In the genomic region with DNA sequence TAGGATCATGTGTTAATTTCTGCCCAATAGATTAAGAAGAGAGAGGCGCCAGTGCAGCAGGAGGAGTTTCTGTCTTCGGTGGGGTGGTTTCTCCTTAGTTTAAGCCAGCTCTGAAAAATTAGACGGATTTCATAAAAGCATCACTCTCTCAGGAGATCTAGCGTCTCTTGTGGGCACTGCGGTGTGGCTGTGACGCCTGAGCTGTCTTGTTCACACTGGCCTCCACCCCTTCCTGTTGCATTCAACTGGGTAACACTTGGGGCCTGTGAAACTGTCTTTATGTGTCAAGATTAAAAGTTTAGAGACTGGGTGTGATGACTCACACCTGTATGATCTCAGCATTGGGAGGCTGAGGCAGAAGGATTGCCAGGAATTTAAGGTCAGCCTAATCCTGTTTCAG, we compare ENCODE assay signal across 28 mouse cellular contexts. TPM values are rescaled to one million over a fixed set of nuclear protein-coding genes. Genes with fewer than 3 reads are reported as not detected.
"Had no signal": no experiment of that assay in that cellular context is flagged by ENCODE, and none has a peak within 500 bp of the region (broad histone marks: within the 10 kb centered on the region; RNA-seq: fewer than 3 reads in every experiment).

No protein-coding gene starts in this region.

- H3K4me1 ChIP-seq: kidney, embryonic 15.5 days; megakaryocyte, embryonic 14.5 days; midbrain, embryonic 10.5 days; midbrain, embryonic 13.5 days had no signal

- ATAC-seq: liver, postnatal 0 days; lung, postnatal 0 days; midbrain, embryonic 13.5 days had no signal

- DNase-seq: kidney, adult 11 months; kidney, adult 8-10 months; kidney, postnatal 10 days; kidney, postnatal 36 days; layer of hippocampus, postnatal 36 days; liver, postnatal 0 days; lung, embryonic 14.5 days; right cerebral cortex, adult 18-20 months; right cerebral cortex, postnatal 14 days; right cerebral cortex, postnatal 4 days; spleen, adult 18-20 months; thymus, adult 2 months; thymus, postnatal 14 days; thymus, postnatal 4 days had no signal

- H3K27me3 ChIP-seq: kidney, embryonic 15.5 days; megakaryocyte, embryonic 14.5 days; midbrain, embryonic 13.5 days had no signal

- H3K27ac ChIP-seq: kidney, embryonic 15.5 days; left cerebral cortex, adult 2 months; liver, embryonic 14.5 days; macrophage; midbrain, embryonic 10.5 days; midbrain, embryonic 13.5 days had no signal

- H3K4me3 ChIP-seq: kidney, embryonic 15.5 days; left cerebral cortex, adult 2 months; megakaryocyte, embryonic 14.5 days; midbrain, embryonic 10.5 days; midbrain, embryonic 13.5 days had no signal

RNA-seq across cellular contexts. Expression of a gene that starts 31.4 kb away (rescaled TPM):
- total RNA-seq: liver, adult 2 months; midbrain, postnatal 0 days had no signal
- polyA plus RNA-seq: limb, embryonic 11.5 days; liver, adult 2 months; lung, embryonic 14.5 days; lung, postnatal 0 days; macrophage; neural tube, embryonic 11.5 days; neural tube, embryonic 14.5 days; stomach, embryonic 16.5 days; thymus, adult 2 months had no signal
